Mouse (Mus musculus) heart, embryonic 10.5 days (tissue): ENCODE results near the gene Macf1. TPM values are rescaled to one million over a fixed set of nuclear protein-coding genes. Genes with fewer than 3 reads are reported as not detected.

Experiments
- DNase-seq: peaks from one replicate; pipeline ENCODE4 v3.0.0-alpha.2; 2017; ENCODE audit warnings: low spot score
- H3K27ac ChIP-seq: fragments of 300-500 bp; sonication (generic); 2 replicates; pipeline ENCODE4 v1.5.1; 2016; ENCODE audit warnings: mild to moderate bottlenecking
- H3K27me3 ChIP-seq: fragments of 300-500 bp; sonication (generic); 2 replicates; pipeline ENCODE4 v1.6.1; 2016; ENCODE audit warnings: mild to moderate bottlenecking; ENCODE audit not compliant: poor library complexity, insufficient read depth, severe bottlenecking
- H3K36me3 ChIP-seq: fragments of 300-500 bp; sonication (generic); 2 replicates; pipeline ENCODE4 v1.6.1; 2016; ENCODE audit warnings: mild to moderate bottlenecking, moderate library complexity
- H3K4me1 ChIP-seq: fragments of 300-500 bp; sonication (generic); 2 replicates; pipeline ENCODE4 v1.6.1; 2016; ENCODE audit warnings: mild to moderate bottlenecking
- H3K4me3 ChIP-seq: fragments of 300-500 bp; sonication (generic); 2 replicates; pipeline ENCODE4 v1.5.1; 2016; ENCODE audit warnings: mild to moderate bottlenecking, moderate library complexity
- H3K9me3 ChIP-seq: fragments of 300-500 bp; sonication (generic); 2 replicates; pipeline ENCODE4 v1.6.1; 2016; ENCODE audit warnings: mild to moderate bottlenecking, moderate library complexity
- WGBS: fragments of 180-500 bp; shearing (Covaris S2); methylation state at CpG from one replicate; pipeline ENCODE4 v1.1.7; 2016; 5-methylcytosine and 5-hydroxymethylcytosine counted together
- polyA plus RNA-seq: library from polyadenylated mRNA; unstranded; fragments of >200 nt; fragmentation: Nextera tagmentation; extraction: Ambion mirVana; gene quantifications from 2 replicates; pipeline ENCODE4 v1.2.1, GENCODE M21; 2016

Gene Macf1
- polyA plus RNA-seq, 1 experiment from 2014 or later: 57.4 TPM

GRCm38 (mm10) chr4:123624438-123624837 is 59.7 kb downstream of the Macf1 start:
- Histone ChIP-seq H3K9me3 (no peaks in the 10 kb centered on the region), H3K4me1 (peaks cover 48% of the 10 kb centered on the region), H3K36me3 (no peaks in the 10 kb centered on the region), H3K27me3 (no peaks in the 10 kb centered on the region), H3K4me3 (peak overlapping the region; percentile 15; the same call in 1 of the 2 replicates), H3K27ac (peak overlapping the region; percentile 78)
- no peak for DNase-seq
- WGBS: 7% methylated on average over 5 of the region's 5 CpGs

DNA sequence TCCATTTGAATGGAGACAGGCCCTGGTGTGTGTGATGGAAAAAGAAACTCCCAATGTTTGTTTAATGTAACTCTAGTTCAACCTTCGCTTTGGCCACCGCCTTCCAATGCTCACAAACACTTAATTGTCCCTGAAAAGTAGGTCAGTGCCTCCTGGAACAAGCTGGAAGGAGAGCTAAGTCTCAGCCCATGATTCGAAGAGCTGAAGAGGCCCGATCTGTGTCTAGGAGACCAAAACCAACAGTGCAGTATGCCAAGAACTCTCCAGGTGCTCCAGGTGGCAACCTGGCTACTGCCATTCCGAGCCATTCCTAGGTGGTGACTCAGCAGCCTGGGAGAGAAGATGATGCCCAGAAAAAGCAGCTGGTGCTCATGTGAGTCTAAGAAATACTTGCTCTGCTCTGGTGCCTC is 60.4 kb downstream of the Macf1 start:
- peak overlapping the region; percentile 78 for H3K27ac ChIP-seq
- 80% methylated on average over 5 of the region's 5 CpGs for WGBS
- H3K27me3 ChIP-seq: no peaks in the 10 kb centered on the region
- no peaks in the 10 kb centered on the region for H3K36me3 ChIP-seq
- no peaks in the 10 kb centered on the region for H3K9me3 ChIP-seq
- H3K4me1 ChIP-seq: peaks cover 42% of the 10 kb centered on the region
- DNase-seq: no peak
- no peak overlapping the region for H3K4me3 ChIP-seq

- no peaks in the 10 kb centered on the region for H3K9me3 ChIP-seq
- H3K27me3 ChIP-seq: no peaks in the 10 kb centered on the region
- no peaks in the 10 kb centered on the region for H3K36me3 ChIP-seq
- peaks cover 55% of the 10 kb centered on the region for H3K4me1 ChIP-seq
- H3K4me3 ChIP-seq: no peak overlapping the region
- DNase-seq: peak; percentile 51
- no peak overlapping the region for H3K27ac ChIP-seq
Measured at GRCm38 (mm10) chr4:123621732-123622131, 62.4 kb downstream of the Macf1 start.

DNA sequence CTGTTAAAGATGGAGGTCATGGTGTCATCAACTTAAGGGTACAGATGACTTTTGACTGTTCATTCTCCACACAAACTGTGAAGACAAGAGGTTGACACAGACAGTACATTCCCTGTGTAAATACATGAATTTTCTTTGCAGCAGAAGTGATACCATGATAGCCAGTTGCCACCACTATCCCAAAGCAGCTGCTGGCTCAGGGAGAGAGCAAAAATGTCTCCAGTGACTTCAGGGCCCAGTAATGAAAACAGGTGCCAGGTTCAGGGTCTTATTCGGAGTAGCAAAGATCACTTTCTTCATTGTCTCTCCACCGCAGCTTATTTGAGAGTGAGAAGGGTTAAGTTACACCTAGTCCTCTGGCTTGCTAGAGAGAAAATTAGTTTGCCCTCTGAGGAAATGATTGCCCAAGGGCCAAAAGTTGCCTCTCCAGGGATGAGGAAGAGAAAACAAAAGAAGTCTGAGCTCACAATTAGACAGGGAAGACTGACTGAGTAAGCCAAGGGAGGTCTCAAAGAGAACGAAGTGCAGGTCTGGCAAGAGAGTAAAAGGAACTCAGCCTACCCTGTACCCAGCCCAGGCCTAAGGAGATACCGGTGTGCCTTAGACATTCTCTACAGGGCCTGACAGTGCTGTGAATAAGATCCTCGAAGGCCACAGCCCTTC is 66.3 kb downstream of the Macf1 start:
- Histone ChIP-seq H3K4me1 (peaks cover 51% of the 10 kb centered on the region), H3K27me3 (no peaks in the 10 kb centered on the region), H3K27ac (peak overlapping the region; percentile 84), H3K9me3 (no peaks in the 10 kb centered on the region), H3K36me3 (no peaks in the 10 kb centered on the region), H3K4me3 (no peak overlapping the region)
- no peak for DNase-seq
- WGBS: 73% methylated on average over 5 of the region's 5 CpGs

- Histone ChIP-seq H3K4me1 (peaks cover 50% of the 10 kb centered on the region), H3K27me3 (no peaks in the 10 kb centered on the region), H3K9me3 (no peaks in the 10 kb centered on the region), H3K27ac (peak overlapping the region; percentile 84), H3K36me3 (no peaks in the 10 kb centered on the region), H3K4me3 (no peak overlapping the region)
- no peak for DNase-seq
- WGBS: 34% methylated on average over 4 of the region's 4 CpGs
Measured at GRCm38 (mm10) chr4:123616971-123617370, 67.2 kb downstream of the Macf1 start.

- Histone ChIP-seq H3K27ac (peak overlapping the region; percentile 84; the same call in 1 of the 2 replicates), H3K9me3 (no peaks in the 10 kb centered on the region), H3K4me3 (no peak overlapping the region), H3K4me1 (peaks cover 45% of the 10 kb centered on the region), H3K36me3 (no peaks in the 10 kb centered on the region), H3K27me3 (no peaks in the 10 kb centered on the region)
- DNase-seq: no peak
Measured at GRCm38 (mm10) chr4:123616501-123616900, 67.7 kb downstream of the Macf1 start.

GRCm38 (mm10) chr4:123613309-123613947 is 70.7 kb downstream of the Macf1 start:
- no peak for DNase-seq
- Histone ChIP-seq H3K36me3 (no peaks in the 10 kb centered on the region), H3K27me3 (no peaks in the 10 kb centered on the region), H3K9me3 (no peaks in the 10 kb centered on the region), H3K4me1 (peaks cover 50% of the 10 kb centered on the region), H3K27ac (0 out of 2 replicates have a peak overlapping the region, but pooled peaks have one; percentile 36), H3K4me3 (no peak overlapping the region)
- 63% methylated on average over 7 of the region's 7 CpGs for WGBS

DNA sequence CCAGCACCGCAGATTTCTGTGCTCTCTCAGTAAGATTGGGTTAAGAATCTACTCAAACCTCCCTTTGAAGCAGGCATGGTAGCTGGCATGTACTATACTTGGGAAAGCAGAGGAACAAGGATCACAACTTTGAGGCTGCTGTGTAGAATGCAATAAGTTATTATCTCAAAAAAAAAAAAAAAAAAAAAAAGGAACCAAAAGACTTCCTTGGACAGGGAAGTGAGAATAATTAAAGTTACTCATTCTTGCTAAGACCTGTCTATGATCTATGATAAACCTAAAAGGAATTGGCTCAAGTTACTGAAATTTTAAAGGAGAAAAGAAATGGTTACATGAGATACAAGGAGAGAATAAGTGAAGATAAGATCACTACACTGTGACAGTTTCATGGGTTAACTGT is 72.2 kb downstream of the Macf1 start:
- Histone ChIP-seq H3K36me3 (peaks cover 5% of the 10 kb centered on the region; the same call in 1 of the 2 replicates), H3K27me3 (no peaks in the 10 kb centered on the region), H3K9me3 (no peaks in the 10 kb centered on the region), H3K27ac (no peak overlapping the region), H3K4me3 (no peak overlapping the region), H3K4me1 (peaks cover 36% of the 10 kb centered on the region)
- 96% methylated on average over 1 of the region's 1 CpGs for WGBS
- DNase-seq: no peak

DNA sequence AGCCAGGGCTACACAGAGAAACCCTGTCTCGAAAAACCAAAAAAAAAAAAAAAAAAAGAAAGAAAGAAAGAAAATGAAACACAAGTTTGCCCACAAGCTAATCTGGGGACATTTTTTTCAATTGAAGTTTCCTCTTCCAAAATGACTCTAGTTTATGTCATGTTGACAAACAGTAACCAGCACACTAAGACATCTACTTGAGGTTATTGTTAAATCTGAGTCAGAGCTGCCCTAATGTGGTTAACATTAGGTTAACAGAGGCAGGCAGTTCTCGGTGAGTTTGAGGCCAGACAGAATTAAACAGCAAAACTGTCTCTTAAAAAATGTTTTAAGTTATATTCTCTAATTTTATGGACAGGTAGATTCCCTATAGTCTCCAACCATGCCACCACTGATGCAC is 72.9 kb downstream of the Macf1 start:
- 79% methylated on average over 2 of the region's 2 CpGs for WGBS
- Histone ChIP-seq H3K4me1 (peaks cover 29% of the 10 kb centered on the region), H3K9me3 (no peaks in the 10 kb centered on the region), H3K36me3 (peaks cover 5% of the 10 kb centered on the region; the same call in 1 of the 2 replicates), H3K4me3 (no peak overlapping the region), H3K27ac (no peak overlapping the region), H3K27me3 (no peaks in the 10 kb centered on the region)
- no peak for DNase-seq

- 83% methylated on average over 1 of the region's 1 CpGs for WGBS
- H3K9me3 ChIP-seq: no peaks in the 10 kb centered on the region
Measured at GRCm38 (mm10) chr4:123607174-123607573, 77.0 kb downstream of the Macf1 start.

GRCm38 (mm10) chr4:123605948-123606347 is 78.2 kb downstream of the Macf1 start:
- no peak overlapping the region for H3K27ac ChIP-seq
- H3K4me3 ChIP-seq: no peak overlapping the region
- peaks cover 5% of the 10 kb centered on the region; the same call in 1 of the 2 replicates for H3K36me3 ChIP-seq
- no peaks in the 10 kb centered on the region for H3K27me3 ChIP-seq
- WGBS: 41% methylated on average over 5 of the region's 5 CpGs
- no peaks in the 10 kb centered on the region for H3K9me3 ChIP-seq
- peaks cover 23% of the 10 kb centered on the region for H3K4me1 ChIP-seq
- DNase-seq: no peak

More at GRCm38 (mm10) chr4:123607174-123607573, 77.0 kb downstream of the Macf1 start:
- H3K4me3 ChIP-seq: no peak overlapping the region
- H3K36me3 ChIP-seq: peaks cover 5% of the 10 kb centered on the region; the same call in 1 of the 2 replicates
- no peak overlapping the region for H3K27ac ChIP-seq
- H3K27me3 ChIP-seq: no peaks in the 10 kb centered on the region
- H3K4me1 ChIP-seq: peaks cover 23% of the 10 kb centered on the region
- no peak for DNase-seq

DNA sequence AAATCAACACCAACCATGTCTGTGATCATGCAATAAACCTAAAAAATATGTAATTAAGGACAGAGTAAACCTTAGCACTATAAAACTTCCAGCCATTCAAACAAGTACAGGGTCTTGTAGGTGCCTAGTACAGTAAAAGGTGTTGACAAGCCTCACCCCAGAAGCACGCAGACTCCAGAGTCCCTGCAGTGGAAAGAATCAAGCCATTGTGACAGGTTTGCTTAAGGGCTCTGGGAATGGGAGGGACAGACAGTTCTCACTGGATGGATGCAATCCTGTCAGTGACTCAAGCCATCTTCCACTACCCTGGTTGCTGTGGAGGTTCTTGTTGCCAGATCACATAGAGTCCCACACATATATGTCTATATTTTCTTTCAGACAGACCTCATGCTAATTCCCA is 78.9 kb downstream of the Macf1 start:
- Histone ChIP-seq H3K36me3 (peaks cover 5% of the 10 kb centered on the region; the same call in 1 of the 2 replicates), H3K27ac (no peak overlapping the region), H3K27me3 (no peaks in the 10 kb centered on the region), H3K4me3 (no peak overlapping the region), H3K9me3 (no peaks in the 10 kb centered on the region), H3K4me1 (peaks cover 20% of the 10 kb centered on the region)
- DNase-seq: peak; percentile 81
- 29% methylated on average over 1 of the region's 1 CpGs for WGBS

DNA sequence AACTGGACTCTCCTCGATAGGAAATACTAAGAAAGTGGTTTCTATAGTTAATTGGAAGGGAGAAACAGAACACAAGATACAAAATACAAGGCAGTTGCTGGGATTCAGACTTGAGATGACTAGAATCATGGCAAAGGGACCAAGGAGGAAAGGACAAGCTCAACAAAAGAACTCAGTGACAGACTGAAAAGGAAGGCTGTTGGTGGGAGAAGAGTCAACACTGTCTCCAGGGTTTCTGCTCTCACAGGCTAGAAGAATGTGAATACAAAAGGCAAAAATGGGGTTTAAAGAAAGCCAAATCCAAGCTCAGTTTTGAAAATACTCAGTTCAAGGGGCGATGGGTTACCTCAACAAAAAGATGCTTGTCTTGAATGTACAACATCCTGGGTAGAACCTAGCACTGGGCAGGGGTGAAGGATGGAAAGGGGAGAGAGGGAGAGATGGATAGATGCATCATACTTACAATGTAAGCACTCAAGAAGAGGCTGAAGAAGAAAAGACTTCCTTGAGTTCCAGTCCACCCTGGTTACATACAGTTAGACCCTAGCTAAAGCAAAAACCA is 81.4 kb downstream of the Macf1 start:
- H3K27ac ChIP-seq: no peak overlapping the region
- WGBS: 81% methylated on average over 2 of the region's 2 CpGs
- H3K36me3 ChIP-seq: peaks cover 5% of the 10 kb centered on the region; the same call in 1 of the 2 replicates
- no peak for DNase-seq
- H3K4me1 ChIP-seq: peaks cover 26% of the 10 kb centered on the region
- H3K9me3 ChIP-seq: no peaks in the 10 kb centered on the region
- no peak overlapping the region for H3K4me3 ChIP-seq
- H3K27me3 ChIP-seq: no peaks in the 10 kb centered on the region
